Comparison of ENCODE assay signal across 8 mouse cellular contexts in the genomic region with DNA sequence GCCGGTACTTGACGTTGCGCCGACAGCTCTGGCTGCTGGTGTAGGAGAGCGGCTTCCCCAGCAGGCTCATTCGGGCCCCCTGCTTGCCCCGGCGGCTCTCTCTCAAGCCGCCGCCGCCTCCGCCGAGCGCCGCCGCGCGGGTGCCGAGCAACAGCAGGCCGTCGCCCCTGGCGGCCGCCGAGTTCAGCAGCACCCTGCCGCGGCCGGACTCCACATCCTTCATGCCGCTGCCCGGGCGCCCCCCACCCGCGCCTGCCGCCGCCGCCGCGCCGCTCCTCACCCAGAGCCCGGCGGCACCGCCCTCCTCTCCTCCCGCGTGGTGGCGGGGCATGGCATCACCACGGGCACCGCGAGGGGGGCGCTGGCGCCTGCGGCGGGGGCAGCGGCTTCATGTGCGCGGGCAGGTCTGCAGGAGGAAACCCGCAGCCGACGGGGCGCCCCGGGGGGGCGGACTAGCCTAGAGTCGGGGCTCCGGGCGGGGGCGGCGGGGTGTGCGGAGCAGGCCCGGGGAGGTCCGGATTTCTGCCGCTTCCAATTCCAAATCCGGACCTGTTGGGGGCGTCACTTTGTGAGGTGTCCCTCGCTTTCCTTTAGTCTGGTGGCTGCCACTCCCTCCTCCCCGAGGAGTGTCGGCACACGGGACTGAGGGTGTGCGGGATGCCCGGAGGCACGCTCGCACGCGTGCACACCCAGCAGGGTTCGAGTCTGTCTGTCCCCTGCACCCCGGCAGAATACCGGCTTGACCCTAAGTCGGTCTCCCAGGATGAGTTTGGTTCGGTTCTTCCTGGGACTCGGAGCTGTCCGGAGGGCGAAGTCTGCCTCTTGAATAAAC. TPM values are rescaled to one million over a fixed set of nuclear protein-coding genes. Genes with fewer than 3 reads are reported as not detected.
DNase-seq lines count a peak whose midpoint lies in the region; ATAC-seq lines count a peak whose summit lies in the region.

TSS of gene Kcnq5 (minus strand) at position 692 of the 832 bp plus-strand sequence.

- H3K4me3 ChIP-seq in forebrain, embryonic 12.5 days (replicated peaks), result peak within 1 kb of the TSS; percentile 66
- H3K4me3 ChIP-seq in lung, embryonic 15.5 days, result peak within 1 kb of the TSS; percentile 66

- intact Hi-C loops in heart, postnatal 10 days (cut with DNase I), result loop anchor here (2.0 to 10.0 kb wide), 4 partner anchors 127 to 543 kb away; no protein-coding TSS in a partner anchor

- H3K9ac ChIP-seq in forebrain, embryonic 12.5 days, result peak within 1 kb of the TSS; percentile 73
- H3K9ac ChIP-seq in lung, embryonic 15.5 days, result peak within 1 kb of the TSS; percentile 47

- WGBS in forebrain, embryonic 12.5 days, result under 1% methylated on average over 77 of the region's 89 CpGs
- under 1% methylated on average over 61 of the region's 89 CpGs for WGBS in lung, embryonic 15.5 days

- peak; percentile 88 for ATAC-seq in forebrain, embryonic 12.5 days (ENCODE audit: low FRiP score)
- peak; percentile 83 for ATAC-seq in lung, embryonic 15.5 days (ENCODE audit: borderline replicate concordance, extremely low read depth, low FRiP score, low TSS enrichment)

- no peaks in the 10 kb centered on the region for H3K36me3 ChIP-seq in forebrain, embryonic 12.5 days (replicated peaks)
- no peaks in the 10 kb centered on the region for H3K36me3 ChIP-seq in lung, embryonic 15.5 days

- peak within 1 kb of the TSS; percentile 97 for H3K4me2 ChIP-seq in forebrain, embryonic 12.5 days
- peak within 1 kb of the TSS; percentile 98 for H3K4me2 ChIP-seq in lung, embryonic 15.5 days

- peak; percentile 77 for DNase-seq in 416B (ENCODE audit: low read depth)
- peak; percentile 50 for DNase-seq in adrenal gland, postnatal 25 days
- DNase-seq in heart, postnatal 10 days, result peak; percentile 75 to 77
- peak; percentile 45 for DNase-seq in layer of hippocampus, adult 9-11 months
- peak; percentile 81 for DNase-seq in ovary, postnatal 36 days (ENCODE audit: low spot score)
- peak; percentile 76 for DNase-seq in thymus, postnatal 25 days

- no peaks in the 10 kb centered on the region for H3K9me3 ChIP-seq in forebrain, embryonic 12.5 days
- no peaks in the 10 kb centered on the region for H3K9me3 ChIP-seq in lung, embryonic 15.5 days

- H3K4me1 ChIP-seq in forebrain, embryonic 12.5 days, result peaks cover 13% of the 10 kb centered on the region
- peaks cover 31% of the 10 kb centered on the region for H3K4me1 ChIP-seq in lung, embryonic 15.5 days

- H3K27me3 ChIP-seq in forebrain, embryonic 12.5 days, result peaks cover 38% of the 10 kb centered on the region
- peaks cover 14% of the 10 kb centered on the region; the same call in 1 of the 2 replicates for H3K27me3 ChIP-seq in lung, embryonic 15.5 days

- no peak within 1 kb of the TSS for H3K27ac ChIP-seq in forebrain, embryonic 12.5 days
- H3K27ac ChIP-seq in lung, embryonic 15.5 days, result peak within 1 kb of the TSS; percentile 29; the same call in 1 of the 2 replicates

RNA-seq across cellular contexts. Expression of gene Kcnq5, which starts in this region (rescaled TPM):
- 0.58 and 0.62 TPM in 2 replicates for total RNA-seq in adrenal gland, postnatal 25 days (2021)
- polyA plus RNA-seq in forebrain, embryonic 12.5 days (2016; fragmentation: Nextera tagmentation; extraction: Ambion mirVana), result 0.36 and 0.88 TPM in 2 replicates
- 1 to 10 TPM; 6.5 to 6.8 TPM for total RNA-seq in heart, postnatal 10 days (2021)
- polyA plus RNA-seq in lung, embryonic 15.5 days (2015; fragmentation: Nextera tagmentation; extraction: Ambion mirVana), result 1.2 and 1.5 TPM in 2 replicates

Comparison
In these comparisons a context has a peak if more than half of its experiments do, and no peak if none do; other contexts are left out.
1. Peak in DNase-seq in adrenal gland, postnatal 25 days; RNA of the gene not detected or under 1 TPM.
2. Peak in ATAC-seq, H3K4me3 ChIP-seq, H3K9ac ChIP-seq and H3K4me2 ChIP-seq in forebrain, embryonic 12.5 days; RNA of the gene not detected or under 1 TPM.